Mouse (Mus musculus) gastrocnemius, adult 18-20 months (tissue): ENCODE data around the gene Slco3a1. TPM values are rescaled to one million over a fixed set of nuclear protein-coding genes. Genes with fewer than 3 reads are reported as not detected.
A peak's percentile ranks its signal among the peaks of the same experiment; 100 is the strongest.

Experiments
- DNase-seq: peaks from one replicate; pipeline ENCODE4 v3.0.0; 2021; ENCODE audit warnings: low spot score
- long read RNA-seq, 2 experiments: library from polyadenylated mRNA; stranded (forward); transcript quantifications; one replicate each; pipeline ENCODE4 v2.0.0; 2021
- total RNA-seq, 2 experiments: library from RNA; stranded (reverse); gene quantifications; 2 replicates each; pipeline ENCODE4 v1.2.3; 2021

Slco3a1 gene
- 10 to 100 TPM; 60.0 to 77.8 TPM for total RNA-seq
- long read RNA-seq, experiment 1, full-length matches to known transcripts: 130 of 168 reads
- long read RNA-seq, experiment 1, partial matches to known transcripts: 6 of 168 reads
- long read RNA-seq, experiment 1, other reads (novel, unspliced or antisense): 32 of 168 reads
- long read RNA-seq, experiment 2, full-length matches to known transcripts: 75 of 99 reads
- long read RNA-seq, experiment 2, partial matches to known transcripts: 3 of 99 reads
- long read RNA-seq, experiment 2, other reads (novel, unspliced or antisense): 21 of 99 reads

GRCm38 (mm10) chr7:74554608-74555311 is at the start of gene Slco3a1:
Slco3a1 (minus strand) TSS chr7:74554780.
- peak; percentile 84 for DNase-seq

GRCm38 (mm10) chr7:74600996-74601395 is 46.4 kb upstream of the Slco3a1 start:
- DNase-seq: peak; percentile 76

GRCm38 (mm10) chr7:74579411-74579810 is 24.8 kb upstream of the Slco3a1 start:
- no peak for DNase-seq

- no peak for DNase-seq
Observed at GRCm38 (mm10) chr7:74575678-74576077, 21.1 kb upstream of the Slco3a1 start.

- DNase-seq: peak; percentile 77
Observed at GRCm38 (mm10) chr7:74555416-74555815, 836 bp upstream of the Slco3a1 start.

- peak; percentile 48 for DNase-seq
Observed at GRCm38 (mm10) chr7:74554041-74554561, 479 bp downstream of the Slco3a1 start.

- no peak for DNase-seq
Observed at GRCm38 (mm10) chr7:74553111-74553650, 1.4 kb downstream of the Slco3a1 start.

GRCm38 (mm10) chr7:74552546-74552945 is 2.0 kb downstream of the Slco3a1 start:
- no peak for DNase-seq

GRCm38 (mm10) chr7:74552000-74552358 is 2.6 kb downstream of the Slco3a1 start:
- no peak for DNase-seq

GRCm38 (mm10) chr7:74551338-74551999 is 3.1 kb downstream of the Slco3a1 start:
- DNase-seq: no peak

GRCm38 (mm10) chr7:74549686-74550085 is 4.9 kb downstream of the Slco3a1 start:
- no peak for DNase-seq

GRCm38 (mm10) chr7:74549013-74549582 is 5.5 kb downstream of the Slco3a1 start:
- no peak for DNase-seq

GRCm38 (mm10) chr7:74546691-74547090 is 7.9 kb downstream of the Slco3a1 start:
- DNase-seq: no peak

GRCm38 (mm10) chr7:74545498-74545990 is 9.0 kb downstream of the Slco3a1 start:
- DNase-seq: no peak

GRCm38 (mm10) chr7:74544306-74544705 is 10.3 kb downstream of the Slco3a1 start:
- DNase-seq: peak; percentile 76

- no peak for DNase-seq
Observed at GRCm38 (mm10) chr7:74541958-74542357, 12.6 kb downstream of the Slco3a1 start.

GRCm38 (mm10) chr7:74540933-74541725 is 13.5 kb downstream of the Slco3a1 start:
- no peak for DNase-seq

- DNase-seq: no peak
Observed at GRCm38 (mm10) chr7:74536186-74536585, 18.4 kb downstream of the Slco3a1 start.

GRCm38 (mm10) chr7:74531468-74532097 is 23.0 kb downstream of the Slco3a1 start:
- DNase-seq: no peak

GRCm38 (mm10) chr7:74529877-74530276 is 24.7 kb downstream of the Slco3a1 start:
- no peak for DNase-seq
